Mouse (Mus musculus): ENCODE measurements around the gene Diaph3. TPM values are rescaled to one million over a fixed set of nuclear protein-coding genes. Genes with fewer than 3 reads are reported as not detected.

Diaph3 gene
- polyA plus RNA-seq, 1 experiment from 2014 or later, result 16.5 TPM

- ATAC-seq (ENCODE audit: insufficient number of reproducible peaks, low FRiP score), result no peak
- H3K9me3 ChIP-seq (replicated peaks), result no peaks in the 10 kb centered on the region
- H3K4me1 ChIP-seq (replicated peaks), result peaks cover 8% of the 10 kb centered on the region
- peak overlapping the region; percentile 3; the same call in 1 of the 2 replicates for H3K4me2 ChIP-seq
- no peaks in the 10 kb centered on the region for H3K36me3 ChIP-seq
- WGBS, result 39% methylated on average over 11 of the region's 11 CpGs
- no peak overlapping the region for H3K4me3 ChIP-seq
- no peak overlapping the region for H3K27ac ChIP-seq (ENCODE audit: poor library complexity, severe bottlenecking)
- H3K27me3 ChIP-seq (replicated peaks), result no peaks in the 10 kb centered on the region
- H3K9ac ChIP-seq, result no peak overlapping the region
These were observed 456.2 kb downstream of the Diaph3 start for GRCm38 (mm10) chr14:86684585-86685503.

GRCm38 (mm10) chr14:86681951-86682350, 459.1 kb downstream of the Diaph3 start:
- Histone ChIP-seq H3K4me2 (no peak overlapping the region), H3K27ac (ENCODE audit: poor library complexity, severe bottlenecking) (no peak overlapping the region), H3K9ac (no peak overlapping the region), H3K9me3 (replicated peaks) (no peaks in the 10 kb centered on the region), H3K4me3 (no peak overlapping the region), H3K4me1 (replicated peaks) (peaks cover 8% of the 10 kb centered on the region), H3K36me3 (no peaks in the 10 kb centered on the region), H3K27me3 (replicated peaks) (no peaks in the 10 kb centered on the region)
- no peak for ATAC-seq (ENCODE audit: insufficient number of reproducible peaks, low FRiP score)

GRCm38 (mm10) chr14:86678992-86679391, 462.0 kb downstream of the Diaph3 start:
- Histone ChIP-seq H3K9me3 (replicated peaks) (no peaks in the 10 kb centered on the region), H3K27me3 (replicated peaks) (no peaks in the 10 kb centered on the region), H3K4me2 (no peak overlapping the region), H3K9ac (no peak overlapping the region), H3K4me1 (replicated peaks) (0 out of 2 replicates have a peak, but pooled peaks cover 7% of the 10 kb centered on the region), H3K27ac (ENCODE audit: poor library complexity, severe bottlenecking) (no peak overlapping the region), H3K4me3 (no peak overlapping the region), H3K36me3 (no peaks in the 10 kb centered on the region)
- 95% methylated on average over 3 of the region's 3 CpGs for WGBS
- ATAC-seq (ENCODE audit: insufficient number of reproducible peaks, low FRiP score), result no peak

- H3K27me3 ChIP-seq (replicated peaks), result no peaks in the 10 kb centered on the region
- H3K36me3 ChIP-seq, result no peaks in the 10 kb centered on the region
- 68% methylated on average over 5 of the region's 5 CpGs for WGBS
- H3K27ac ChIP-seq (ENCODE audit: poor library complexity, severe bottlenecking), result no peak overlapping the region
- H3K9me3 ChIP-seq (replicated peaks), result no peaks in the 10 kb centered on the region
- no peak overlapping the region for H3K4me2 ChIP-seq
- H3K9ac ChIP-seq, result no peak overlapping the region
- no peak overlapping the region for H3K4me3 ChIP-seq
- 0 out of 2 replicates have a peak, but pooled peaks cover 7% of the 10 kb centered on the region for H3K4me1 ChIP-seq (replicated peaks)
- ATAC-seq (ENCODE audit: insufficient number of reproducible peaks, low FRiP score), result no peak
These were observed 462.8 kb downstream of the Diaph3 start for GRCm38 (mm10) chr14:86678179-86678780.

GRCm38 (mm10) chr14:86677015-86677414, 464.0 kb downstream of the Diaph3 start:
- Histone ChIP-seq H3K9me3 (replicated peaks) (no peaks in the 10 kb centered on the region), H3K4me2 (no peak overlapping the region), H3K9ac (no peak overlapping the region), H3K36me3 (no peaks in the 10 kb centered on the region), H3K4me1 (replicated peaks) (0 out of 2 replicates have a peak, but pooled peaks cover 7% of the 10 kb centered on the region), H3K27me3 (replicated peaks) (no peaks in the 10 kb centered on the region), H3K4me3 (no peak overlapping the region), H3K27ac (ENCODE audit: poor library complexity, severe bottlenecking) (no peak overlapping the region)
- WGBS, result 65% methylated on average over 6 of the region's 6 CpGs
- no peak for ATAC-seq (ENCODE audit: insufficient number of reproducible peaks, low FRiP score)

GRCm38 (mm10) chr14:86675314-86675713, 465.7 kb downstream of the Diaph3 start:
- WGBS, result 50% methylated on average over 8 of the region's 8 CpGs
- H3K27ac ChIP-seq (ENCODE audit: poor library complexity, severe bottlenecking), result no peak overlapping the region
- no peaks in the 10 kb centered on the region for H3K9me3 ChIP-seq (replicated peaks)
- H3K4me2 ChIP-seq, result no peak overlapping the region
- no peaks in the 10 kb centered on the region for H3K36me3 ChIP-seq
- no peak for ATAC-seq (ENCODE audit: insufficient number of reproducible peaks, low FRiP score)
- no peak overlapping the region for H3K9ac ChIP-seq
- 0 out of 2 replicates have a peak, but pooled peaks cover 7% of the 10 kb centered on the region for H3K4me1 ChIP-seq (replicated peaks)
- no peak overlapping the region for H3K4me3 ChIP-seq
- H3K27me3 ChIP-seq (replicated peaks), result no peaks in the 10 kb centered on the region

- ATAC-seq (ENCODE audit: insufficient number of reproducible peaks, low FRiP score), result no peak
- Histone ChIP-seq H3K27me3 (replicated peaks) (no peaks in the 10 kb centered on the region), H3K4me3 (no peak overlapping the region), H3K9me3 (replicated peaks) (no peaks in the 10 kb centered on the region), H3K4me1 (replicated peaks) (no peaks in the 10 kb centered on the region), H3K27ac (ENCODE audit: poor library complexity, severe bottlenecking) (no peak overlapping the region), H3K36me3 (no peaks in the 10 kb centered on the region), H3K4me2 (no peak overlapping the region), H3K9ac (no peak overlapping the region)
- WGBS, result 74% methylated on average over 4 of the region's 4 CpGs
These were observed 478.2 kb downstream of the Diaph3 start for GRCm38 (mm10) chr14:86662846-86663245.

GRCm38 (mm10) chr14:86660556-86660955, 480.5 kb downstream of the Diaph3 start:
- H3K4me2 ChIP-seq, result no peak overlapping the region
- ATAC-seq (ENCODE audit: insufficient number of reproducible peaks, low FRiP score), result no peak
- H3K36me3 ChIP-seq, result no peaks in the 10 kb centered on the region
- H3K4me3 ChIP-seq, result no peak overlapping the region
- H3K4me1 ChIP-seq (replicated peaks), result no peaks in the 10 kb centered on the region
- H3K9me3 ChIP-seq (replicated peaks), result no peaks in the 10 kb centered on the region
- H3K9ac ChIP-seq, result no peak overlapping the region
- 93% methylated on average over 3 of the region's 3 CpGs for WGBS
- H3K27me3 ChIP-seq (replicated peaks), result no peaks in the 10 kb centered on the region
- H3K27ac ChIP-seq (ENCODE audit: poor library complexity, severe bottlenecking), result no peak overlapping the region

GRCm38 (mm10) chr14:86656262-86656661, 484.8 kb downstream of the Diaph3 start:
- Histone ChIP-seq H3K4me1 (replicated peaks) (no peaks in the 10 kb centered on the region), H3K4me3 (no peak overlapping the region), H3K9me3 (replicated peaks) (no peaks in the 10 kb centered on the region), H3K27ac (ENCODE audit: poor library complexity, severe bottlenecking) (no peak overlapping the region), H3K9ac (no peak overlapping the region), H3K4me2 (no peak overlapping the region), H3K36me3 (no peaks in the 10 kb centered on the region), H3K27me3 (replicated peaks) (no peaks in the 10 kb centered on the region)
- WGBS, result 54% methylated on average over 5 of the region's 5 CpGs
- no peak for ATAC-seq (ENCODE audit: insufficient number of reproducible peaks, low FRiP score)

GRCm38 (mm10) chr14:86646499-86647120, 494.4 kb downstream of the Diaph3 start:
- Histone ChIP-seq H3K4me1 (replicated peaks) (no peaks in the 10 kb centered on the region), H3K4me2 (no peak overlapping the region), H3K9ac (no peak overlapping the region), H3K27ac (ENCODE audit: poor library complexity, severe bottlenecking) (no peak overlapping the region), H3K4me3 (no peak overlapping the region), H3K9me3 (replicated peaks) (0 out of 2 replicates have a peak, but pooled peaks cover 7% of the 10 kb centered on the region), H3K27me3 (replicated peaks) (no peaks in the 10 kb centered on the region), H3K36me3 (no peaks in the 10 kb centered on the region)
- 80% methylated on average over 7 of the region's 7 CpGs for WGBS
- no peak for ATAC-seq (ENCODE audit: insufficient number of reproducible peaks, low FRiP score)

GRCm38 (mm10) chr14:86642831-86643241, 498.2 kb downstream of the Diaph3 start:
- ATAC-seq (ENCODE audit: insufficient number of reproducible peaks, low FRiP score), result no peak
- H3K27ac ChIP-seq (ENCODE audit: poor library complexity, severe bottlenecking), result no peak overlapping the region
- 85% methylated on average over 7 of the region's 7 CpGs for WGBS
- 0 out of 2 replicates have a peak, but pooled peaks cover 7% of the 10 kb centered on the region for H3K9me3 ChIP-seq (replicated peaks)
- no peak overlapping the region for H3K4me2 ChIP-seq
- H3K27me3 ChIP-seq (replicated peaks), result no peaks in the 10 kb centered on the region
- H3K4me1 ChIP-seq (replicated peaks), result no peaks in the 10 kb centered on the region; the same call in 1 of the 2 replicates
- H3K36me3 ChIP-seq, result no peaks in the 10 kb centered on the region
- H3K9ac ChIP-seq, result no peak overlapping the region
- H3K4me3 ChIP-seq, result no peak overlapping the region

Data from heart, embryonic 12.5 days (tissue).